Mouse (Mus musculus) embryonic fibroblast, embryonic 13.5 days (primary cell): ENCODE data around the gene Dst. TPM values are rescaled to one million over a fixed set of nuclear protein-coding genes. Genes with fewer than 3 reads are reported as not detected.
A peak's percentile ranks its signal among the peaks of the same experiment; 100 is the strongest.

ENCODE experiments used
- H3K27ac ChIP-seq: 2 replicates; pipeline ENCODE4 v1.5.1; 2012; ENCODE audit warnings: low read length, control low read depth, inconsistent platforms; ENCODE audit not compliant: insufficient read depth
- H3K4me1 ChIP-seq: 2 replicates; pipeline ENCODE4 v1.6.1; 2011; ENCODE audit warnings: low read length; ENCODE audit not compliant: control insufficient read depth, insufficient read depth
- H3K4me3 ChIP-seq: 2 replicates; pipeline ENCODE4 v1.5.1; 2011; ENCODE audit warnings: mild to moderate bottlenecking, control low read depth, low read length; ENCODE audit not compliant: insufficient read depth
- CTCF ChIP-seq: IDR thresholded peaks from 2 replicates; pipeline ENCODE4 v1.5.1; 2011; ENCODE audit warnings: mild to moderate bottlenecking, control low read depth, low read length, moderate library complexity, borderline replicate concordance; ENCODE audit not compliant: insufficient read depth
- POLR2A ChIP-seq: IDR thresholded peaks from 2 replicates; pipeline ENCODE4 v1.6.1; 2011; ENCODE audit warnings: low read depth, mild to moderate bottlenecking, control low read depth, low read length, moderate library complexity
- polyA plus RNA-seq: library from polyadenylated mRNA; stranded (reverse); fragments of >200 nt; gene quantifications from 2 replicates; pipeline ENCODE4 v1.2.4, GENCODE M21; 2011; ENCODE audit warnings: low read depth; ENCODE audit not compliant: missing spikeins, insufficient read length

The Dst gene
- polyA plus RNA-seq, 1 experiment = 101 TPM

DNA sequence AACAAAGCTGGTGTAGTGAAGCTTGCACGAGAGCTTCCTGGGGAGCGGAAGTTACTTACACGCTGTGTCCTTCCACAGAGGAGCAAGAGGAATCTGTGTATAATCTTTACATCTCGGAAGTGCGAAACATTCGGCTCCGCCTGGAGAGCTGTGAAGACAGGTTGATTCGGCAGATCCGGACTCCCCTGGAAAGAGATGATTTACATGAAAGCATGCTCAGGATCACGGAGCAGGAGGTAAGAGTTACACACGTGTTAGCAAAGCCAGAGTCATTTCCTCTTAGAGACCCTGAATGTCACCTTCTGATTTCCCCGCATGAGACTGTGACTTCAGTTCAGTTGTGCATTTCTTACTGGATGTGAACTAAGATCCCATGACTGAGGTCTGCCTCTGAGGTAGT, 261.1 kb downstream of the Dst start:
- TF ChIP-seq POLR2A = no peak
- no peak for TF ChIP-seq CTCF
- no peak overlapping the region for H3K27ac ChIP-seq

DNA sequence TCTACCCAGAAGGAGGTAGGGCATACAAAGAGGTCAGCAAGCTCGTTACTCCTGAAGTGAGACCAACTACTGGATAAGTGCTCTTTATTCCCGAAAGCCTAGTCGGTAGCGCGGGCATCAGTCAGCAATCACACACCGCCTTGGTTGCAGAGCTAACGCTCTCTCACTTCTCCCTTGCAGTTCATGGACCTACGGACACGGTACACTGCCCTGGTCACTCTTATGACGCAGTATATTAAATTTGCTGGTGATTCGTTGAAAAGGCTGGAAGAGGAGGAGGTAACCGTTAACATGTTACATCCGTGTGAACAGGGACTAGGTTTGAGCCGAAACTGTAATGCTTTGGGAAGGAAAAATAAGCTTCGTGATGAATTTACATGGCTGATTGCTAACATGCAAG, 266.5 kb downstream of the Dst start:
- Histone ChIP-seq H3K4me3 (no peak overlapping the region), H3K27ac (no peak overlapping the region), H3K4me1 (no peaks in the 10 kb centered on the region)
- TF ChIP-seq CTCF = no peak
- TF ChIP-seq POLR2A = no peak

More for the DNA sequence above, 261.1 kb downstream of the Dst start:
- Histone ChIP-seq H3K4me1 (no peaks in the 10 kb centered on the region), H3K4me3 (no peak overlapping the region)

DNA sequence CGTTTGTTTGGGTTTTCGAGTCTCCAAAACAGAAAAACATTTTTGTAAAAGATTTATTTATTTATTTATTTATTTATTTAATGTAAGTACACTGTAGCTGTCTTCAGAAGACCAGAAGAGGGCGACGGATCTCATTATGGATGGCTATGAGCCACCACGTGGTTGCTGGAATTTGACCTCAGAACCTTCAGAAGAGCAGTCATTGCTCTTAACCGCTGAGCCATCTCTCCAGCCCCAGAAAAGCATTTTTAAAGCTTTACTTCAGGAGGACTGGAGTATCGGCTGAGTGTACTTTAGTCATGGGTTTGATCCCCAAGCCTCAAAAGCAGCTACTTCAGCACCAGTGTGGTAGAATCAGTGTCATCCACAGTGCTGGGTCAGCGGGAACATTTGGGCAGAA, 266.9 kb downstream of the Dst start:
- no peak for TF ChIP-seq POLR2A
- no peak for TF ChIP-seq CTCF
- H3K4me3 ChIP-seq = no peak overlapping the region
- H3K4me1 ChIP-seq = no peaks in the 10 kb centered on the region
- H3K27ac ChIP-seq = no peak overlapping the region

DNA sequence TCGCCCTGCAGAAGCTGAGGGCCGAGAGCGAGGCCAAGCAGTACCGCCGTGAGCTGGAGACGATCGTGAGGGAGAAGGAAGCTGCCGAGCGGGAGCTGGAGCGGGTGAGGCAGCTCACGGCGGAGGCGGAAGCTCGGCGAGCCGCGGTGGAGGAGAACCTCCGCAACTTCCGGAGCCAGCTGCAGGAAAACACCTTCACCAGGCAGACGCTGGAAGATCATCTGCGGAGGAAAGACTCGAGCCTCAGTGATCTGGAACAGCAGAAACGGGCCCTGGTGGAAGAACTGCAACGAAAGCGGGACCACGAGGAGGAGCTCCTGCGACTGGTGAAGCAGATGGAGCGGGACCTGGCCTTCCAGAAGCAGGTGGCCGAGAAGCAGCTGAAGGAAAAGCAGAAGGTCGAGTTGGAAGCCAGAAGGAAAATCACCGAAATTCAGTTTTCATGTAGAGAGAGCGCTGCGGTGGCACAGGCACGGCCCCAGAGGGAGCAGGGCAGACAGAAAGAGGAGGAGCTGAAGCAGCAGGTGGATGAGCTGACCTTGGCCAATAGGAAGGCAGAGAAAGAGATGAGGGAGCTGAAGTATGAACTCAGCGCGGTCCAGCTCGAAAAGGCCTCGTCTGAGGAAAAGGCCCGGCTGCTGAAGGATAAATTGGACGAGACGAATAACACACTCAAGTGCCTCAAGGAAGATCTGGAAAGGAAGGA, 270.1 kb downstream of the Dst start:
- no peak overlapping the region for H3K27ac ChIP-seq
- H3K4me3 ChIP-seq = no peak overlapping the region
- no peaks in the 10 kb centered on the region for H3K4me1 ChIP-seq
- TF ChIP-seq POLR2A (no peak), CTCF (no peak)

- Histone ChIP-seq H3K27ac (no peak overlapping the region), H3K4me3 (no peak overlapping the region), H3K4me1 (peaks cover 9% of the 10 kb centered on the region)
- TF ChIP-seq POLR2A (no peak), CTCF (no peak)
Observed at GRCm38 (mm10) chr1:34179756-34180155, 271.7 kb downstream of the Dst start.

DNA sequence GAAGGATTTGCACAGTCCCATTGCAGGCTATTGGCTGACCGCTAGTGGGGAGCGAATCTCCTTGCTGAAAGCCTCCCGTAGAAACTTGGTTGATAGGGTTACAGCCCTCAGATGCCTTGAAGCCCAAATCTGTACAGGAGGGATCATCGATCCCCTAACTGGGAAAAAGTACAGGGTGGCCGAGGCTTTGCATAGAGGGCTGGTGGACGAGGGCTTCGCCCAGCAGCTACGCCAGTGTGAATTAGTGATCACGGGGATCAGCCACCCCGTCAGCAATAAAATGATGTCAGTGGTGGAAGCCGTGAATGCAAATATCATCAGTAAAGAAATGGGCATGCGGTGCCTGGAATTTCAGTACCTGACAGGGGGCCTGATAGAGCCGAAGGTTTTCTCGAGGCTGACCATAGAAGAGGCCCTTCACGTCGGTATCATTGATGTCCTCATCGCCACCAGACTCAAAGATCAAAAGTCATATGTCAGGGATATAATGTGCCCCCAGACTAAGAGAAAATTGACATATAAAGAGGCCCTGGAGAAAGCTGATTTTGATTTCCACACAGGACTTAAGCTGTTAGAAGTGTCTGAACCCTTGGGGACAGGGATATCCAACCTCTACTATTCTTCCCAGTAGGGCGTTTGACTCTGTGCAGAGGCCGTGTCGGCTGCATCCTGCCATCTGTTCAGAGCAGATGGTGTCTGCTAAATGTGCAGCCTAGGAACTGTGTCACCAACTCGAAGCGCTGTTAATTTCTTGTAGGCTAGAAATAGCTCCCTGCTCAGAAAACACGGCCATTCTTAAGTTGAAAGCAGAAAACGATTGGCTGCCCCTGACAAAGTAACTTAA, 274.6 kb downstream of the Dst start:
- Histone ChIP-seq H3K27ac (no peak overlapping the region), H3K4me3 (no peak overlapping the region), H3K4me1 (peaks cover 15% of the 10 kb centered on the region)
- TF ChIP-seq CTCF = no peak

- no peak overlapping the region for H3K27ac ChIP-seq
- peaks cover 15% of the 10 kb centered on the region for H3K4me1 ChIP-seq
- TF ChIP-seq CTCF (no peak), POLR2A (no peak)
- no peak overlapping the region for H3K4me3 ChIP-seq
Observed at GRCm38 (mm10) chr1:34183250-34183926, 275.4 kb downstream of the Dst start.

GRCm38 (mm10) chr1:34184266-34184665, 276.2 kb downstream of the Dst start:
- Histone ChIP-seq H3K4me3 (no peak overlapping the region), H3K4me1 (peaks cover 15% of the 10 kb centered on the region), H3K27ac (peak overlapping the region; percentile 62; the same call in 1 of the 2 replicates)
- no peak for TF ChIP-seq CTCF
- no peak for TF ChIP-seq POLR2A

DNA sequence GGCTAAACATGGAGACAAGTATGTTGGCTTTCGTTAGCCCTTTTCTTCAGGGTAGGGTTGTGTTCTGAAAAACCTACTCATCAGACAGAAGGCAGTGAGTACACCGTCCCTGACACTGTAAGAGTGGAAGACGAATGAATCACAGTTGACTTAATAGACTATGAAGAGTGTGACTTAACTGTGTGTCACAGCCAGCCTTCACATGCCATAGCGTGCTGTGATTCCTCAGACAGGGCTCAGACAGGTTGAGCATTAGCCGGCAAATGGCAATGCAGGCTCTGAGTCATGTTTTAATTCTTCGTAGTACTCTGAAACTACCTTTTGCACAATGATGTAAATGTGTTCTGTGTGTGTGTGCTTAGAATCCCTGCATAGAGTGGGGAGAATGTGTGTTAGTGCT, 278.0 kb downstream of the Dst start:
- TF ChIP-seq POLR2A (no peak), CTCF (no peak)
- H3K4me1 ChIP-seq = peaks cover 15% of the 10 kb centered on the region
- peak overlapping the region; percentile 64; the same call in 1 of the 2 replicates for H3K27ac ChIP-seq

More for the DNA sequence above, 278.0 kb downstream of the Dst start:
- no peak overlapping the region for H3K4me3 ChIP-seq
